Mouse (Mus musculus) ES-CJ7 (cell line): ENCODE results near the gene Olfr827.

Experiments used
- DNase-seq: peaks from one replicate; pipeline ENCODE4 v3.0.0; 2011; ENCODE audit warnings: low read depth, low spot score

The Olfr827 gene

GRCm38 (mm10) chr10:130214303-130214702 lies at the start of gene Olfr827:
Gene Olfr827, minus strand, starts transcription at chr10:130214403.
- DNase-seq, result no peak

GRCm38 (mm10) chr10:130263203-130263602 lies 49.0 kb upstream of the Olfr827 start:
- DNase-seq, result no peak

- no peak for DNase-seq
These were observed 45.3 kb upstream of the Olfr827 start for GRCm38 (mm10) chr10:130259483-130259882.

DNA sequence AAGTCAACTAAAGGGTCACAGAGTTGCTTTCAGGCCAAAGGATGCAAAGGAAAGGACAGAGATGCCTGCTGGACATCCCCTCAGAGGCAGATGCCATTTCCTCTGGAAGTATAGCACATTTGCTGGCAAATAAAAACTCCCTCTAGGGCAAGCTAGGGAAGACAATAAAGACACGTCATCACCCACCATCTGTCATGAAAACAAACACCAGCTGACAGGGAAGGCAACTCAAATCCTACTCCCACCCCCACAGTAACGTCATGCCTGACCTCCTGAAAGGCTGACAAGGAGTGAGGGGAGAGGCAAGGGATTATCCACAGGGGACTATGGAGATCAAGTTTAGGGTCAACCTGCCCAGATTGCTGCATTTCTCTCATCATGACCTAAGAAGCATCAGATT lies 30.1 kb upstream of the Olfr827 start:
- no peak for DNase-seq

- DNase-seq, result no peak
These were observed 24.4 kb upstream of the Olfr827 start for GRCm38 (mm10) chr10:130238318-130239209.

- no peak for DNase-seq
These were observed 20.4 kb upstream of the Olfr827 start for GRCm38 (mm10) chr10:130234576-130234975.

- no peak for DNase-seq
These were observed 17.9 kb upstream of the Olfr827 start for GRCm38 (mm10) chr10:130232117-130232516.

DNA sequence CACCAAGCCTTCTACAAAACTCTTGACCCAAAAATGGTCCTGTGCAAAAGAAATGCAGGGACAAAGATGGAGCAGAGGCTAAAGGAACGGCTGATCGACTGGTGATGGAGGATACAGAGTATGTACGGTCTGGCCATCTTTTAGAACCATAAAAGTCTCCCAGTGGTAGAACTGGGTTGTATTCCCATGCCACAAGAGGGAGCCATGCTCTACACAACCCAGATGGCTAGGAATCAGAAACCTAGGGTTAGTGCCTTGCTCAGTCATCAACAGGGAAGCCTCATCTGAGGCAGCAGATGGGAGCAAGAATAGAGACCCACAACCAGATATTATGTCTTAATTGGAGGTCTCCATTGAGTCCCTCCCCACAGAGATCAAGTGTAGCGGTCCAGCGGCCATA lies 15.4 kb upstream of the Olfr827 start:
- peak; percentile 76 for DNase-seq

GRCm38 (mm10) chr10:130228246-130228645 lies 14.0 kb upstream of the Olfr827 start:
- peak; percentile 77 for DNase-seq

DNA sequence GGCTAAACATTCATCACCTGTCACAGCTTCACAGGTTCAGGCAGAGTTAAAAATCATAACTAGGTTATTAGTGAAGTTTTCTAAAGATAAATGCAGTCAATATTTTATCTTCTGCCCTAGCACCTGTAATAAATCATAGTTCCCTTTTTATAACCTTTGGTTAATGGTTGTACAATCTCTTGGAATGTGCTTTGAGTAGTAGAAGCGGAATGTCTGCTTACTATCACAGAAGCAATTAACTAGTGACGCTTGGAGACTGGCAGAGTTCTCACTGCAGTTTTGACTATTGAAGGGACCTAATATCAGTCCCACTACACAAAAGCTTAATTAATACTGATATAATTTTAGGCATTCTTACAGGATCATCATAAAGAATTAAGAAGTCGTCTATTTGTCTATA lies 10.8 kb upstream of the Olfr827 start:
- DNase-seq, result no peak

DNA sequence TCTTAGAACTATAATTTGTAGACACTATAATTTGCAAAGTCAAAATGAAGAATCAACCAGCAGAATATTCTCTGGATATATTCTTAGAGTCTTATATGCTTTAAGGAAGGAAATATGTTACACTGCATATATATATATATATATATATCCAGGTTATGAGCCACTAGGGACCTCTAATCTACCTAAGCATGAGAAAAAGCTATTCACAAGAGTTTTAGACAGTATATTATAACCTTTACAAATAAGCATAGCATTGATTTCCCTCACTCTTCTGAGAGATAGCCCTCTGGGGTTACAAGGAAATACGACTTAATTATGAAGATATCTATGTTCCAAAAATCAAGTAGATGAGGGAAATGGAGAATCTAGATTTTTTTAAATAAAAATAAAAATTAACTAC lies 30.1 kb downstream of the Olfr827 start, which contains the start of gene Olfr826:
Gene Olfr826, minus strand, starts transcription at position 101 of the 400 bp plus-strand sequence.
- no peak for DNase-seq

GRCm38 (mm10) chr10:130166666-130167065 lies 47.5 kb downstream of the Olfr827 start, which contains the start of gene Olfr825:
Gene Olfr825, minus strand, starts transcription at chr10:130166766.
- no peak for DNase-seq

- DNase-seq, result no peak
These were observed 49.0 kb downstream of the Olfr827 start for GRCm38 (mm10) chr10:130165196-130165595.
